Mouse (Mus musculus) lung, adult 18-20 months (tissue): Measurements from ENCODE around the gene Baz2a.
"Not testable (repeated sequence)": the region's sequence is repeated elsewhere in the genome, so short reads cannot be mapped to it uniquely, and the experiment has no call there.

ENCODE experiments used
- DNase-seq, 2 experiments: peaks; one replicate each; pipeline ENCODE4 v3.0.0; 2022; ENCODE audit warnings: mixed read lengths in 2 of 2

Baz2a gene

DNA sequence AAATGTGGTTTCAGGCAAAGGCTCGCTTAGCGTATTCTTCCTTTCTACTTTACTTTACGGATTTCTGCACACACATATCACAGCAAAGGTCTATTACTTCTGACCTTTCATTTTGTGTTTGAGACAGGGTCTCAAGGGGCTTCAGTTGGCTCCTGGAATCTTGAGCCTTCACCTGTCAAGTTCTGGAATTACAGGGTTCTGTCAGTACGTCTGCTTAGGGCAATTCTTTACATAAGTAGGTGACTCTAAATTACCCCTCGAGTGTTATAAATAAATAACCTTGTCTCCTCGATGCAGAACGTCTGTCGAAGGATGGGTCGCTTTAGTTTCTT lies 8.9 kb upstream of the Baz2a start:
- no peak for DNase-seq

DNA sequence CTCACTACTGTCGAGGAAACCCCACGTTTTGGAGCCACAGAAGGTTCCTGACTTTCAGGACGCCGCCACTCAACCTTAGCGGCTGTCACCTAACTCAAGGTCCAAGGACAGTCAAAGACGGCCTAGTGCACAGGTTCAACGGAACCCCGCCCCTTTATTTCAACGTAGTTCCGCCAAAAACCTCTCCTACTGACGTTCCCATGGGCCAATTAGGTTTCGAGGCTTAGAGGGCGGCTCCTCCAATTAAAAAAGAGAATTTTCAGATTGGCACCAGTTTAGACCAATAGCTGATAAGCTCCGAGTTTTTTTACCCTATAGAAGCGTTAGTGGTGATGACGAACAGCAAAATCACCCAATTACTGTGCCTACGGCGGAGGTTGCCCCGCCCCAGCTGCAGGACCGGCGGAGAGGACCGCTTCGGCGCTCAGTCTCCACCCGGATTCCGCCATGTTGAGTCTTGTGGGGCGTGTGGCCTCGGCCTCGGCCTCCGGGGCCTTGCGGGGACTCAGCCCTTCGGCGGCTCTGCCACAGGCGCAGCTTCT lies 8.4 kb upstream of the Baz2a start, which contains the start of gene Atp5b:
Gene Atp5b (plus strand): TSS at position 394 of the 542 bp plus-strand sequence.
- DNase-seq: peak; percentile 98

DNA sequence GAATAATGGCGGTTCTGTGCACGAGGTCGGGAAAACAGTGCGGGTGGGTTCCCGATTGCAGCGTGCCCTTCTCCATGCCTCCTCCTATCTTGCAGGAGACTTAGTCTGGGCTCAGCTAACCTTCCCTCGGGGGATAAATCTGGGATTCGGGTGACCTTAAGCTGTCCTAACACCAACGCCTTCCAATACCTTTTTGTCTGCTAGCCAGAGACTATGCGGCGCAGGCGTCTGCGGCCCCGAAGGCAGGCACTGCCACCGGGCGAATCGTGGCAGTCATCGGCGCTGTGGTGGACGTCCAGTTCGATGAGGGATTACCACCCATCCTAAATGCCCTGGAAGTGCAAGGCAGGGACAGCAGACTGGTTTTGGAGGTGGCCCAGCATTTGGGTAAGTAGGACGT lies 7.7 kb upstream of the Baz2a start:
- DNase-seq: no peak

DNA sequence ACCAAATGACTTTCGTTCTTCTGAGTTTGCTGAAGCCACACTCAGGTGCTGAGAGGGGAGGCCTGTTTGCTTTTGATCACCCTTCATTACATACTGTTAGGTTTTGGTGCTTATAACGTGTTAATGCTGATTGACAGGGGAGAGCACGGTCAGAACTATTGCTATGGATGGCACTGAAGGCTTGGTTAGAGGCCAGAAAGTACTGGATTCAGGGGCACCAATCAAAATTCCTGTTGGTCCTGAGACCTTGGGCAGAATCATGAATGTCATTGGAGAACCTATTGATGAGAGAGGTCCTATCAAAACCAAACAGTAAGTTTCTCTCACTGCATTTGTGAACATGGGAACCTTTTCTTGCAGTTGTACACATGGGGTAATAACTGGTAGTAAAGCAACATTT lies 7.2 kb upstream of the Baz2a start:
- DNase-seq: no peak

DNA sequence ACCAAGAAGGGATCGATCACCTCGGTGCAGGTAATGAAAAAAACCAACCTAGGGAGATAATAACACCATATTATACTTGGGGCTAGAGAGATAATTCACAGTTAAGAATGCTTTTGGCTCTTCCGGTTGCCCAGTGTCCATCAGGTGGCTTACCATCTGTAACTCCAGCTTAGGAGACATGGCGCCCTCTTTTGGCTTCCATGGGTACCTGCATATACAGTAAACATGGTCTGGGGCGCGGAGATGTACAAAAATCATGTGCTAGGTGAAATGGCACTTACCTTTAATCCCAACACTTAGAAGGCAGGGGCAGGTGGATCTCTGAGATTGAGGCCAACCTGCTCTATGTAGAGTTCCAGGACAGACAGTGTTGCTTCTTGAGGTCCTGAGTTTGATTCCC lies 5.0 kb upstream of the Baz2a start:
- peak in 1 of 2 experiments; percentile 25 for DNase-seq

DNA sequence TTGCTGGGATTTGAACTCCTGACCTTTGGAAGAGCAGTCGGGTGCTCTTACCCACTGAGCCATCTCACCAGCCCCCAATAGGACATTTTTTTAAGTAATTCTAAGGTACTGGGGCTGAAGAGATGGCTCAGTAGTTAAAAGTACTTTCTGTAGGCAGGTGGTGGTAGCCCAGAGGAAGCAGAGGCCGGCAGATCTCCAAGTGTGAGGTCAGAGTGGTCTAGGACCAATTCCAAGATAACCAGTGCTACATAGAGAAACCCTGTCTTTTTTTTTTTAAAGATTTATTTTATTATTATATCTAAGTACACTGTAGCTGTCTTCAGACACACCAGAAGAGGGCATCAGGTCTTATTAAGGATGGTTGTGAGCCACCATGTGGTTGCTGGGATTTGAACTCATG lies 4.2 kb upstream of the Baz2a start:
- not testable (repeated sequence) for DNase-seq

DNA sequence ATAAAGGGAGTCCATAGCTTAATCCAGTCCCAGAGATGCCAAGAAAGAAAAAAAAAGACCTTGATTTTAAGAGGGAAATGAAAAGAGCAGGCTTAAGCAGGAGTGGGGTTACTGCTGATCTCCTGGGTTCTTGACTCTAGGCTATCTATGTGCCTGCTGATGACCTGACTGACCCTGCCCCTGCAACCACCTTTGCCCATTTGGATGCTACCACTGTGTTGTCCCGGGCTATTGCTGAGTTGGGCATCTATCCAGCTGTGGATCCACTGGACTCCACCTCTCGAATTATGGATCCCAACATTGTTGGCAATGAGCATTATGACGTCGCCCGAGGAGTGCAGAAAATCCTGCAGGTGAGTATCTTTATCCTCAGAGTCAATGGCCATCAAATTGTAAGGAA lies 3.2 kb upstream of the Baz2a start:
- DNase-seq: no peak

DNA sequence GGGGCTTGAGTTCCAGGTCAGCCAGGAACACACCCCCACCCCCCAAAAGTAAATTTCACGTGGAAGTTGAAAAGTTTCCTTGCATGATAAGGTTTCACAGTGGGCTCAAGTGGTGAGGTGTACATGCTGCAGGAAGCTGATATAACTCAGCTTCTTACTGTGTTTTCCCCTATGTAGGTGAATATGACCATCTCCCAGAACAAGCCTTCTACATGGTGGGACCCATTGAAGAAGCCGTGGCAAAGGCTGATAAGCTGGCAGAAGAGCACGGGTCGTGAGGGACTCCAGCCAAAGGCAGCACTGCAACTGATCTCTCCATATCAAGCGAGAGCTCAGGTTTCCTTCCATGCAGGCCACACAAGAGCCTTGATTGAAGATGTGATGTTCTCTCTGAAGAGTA lies 1.5 kb upstream of the Baz2a start:
- DNase-seq: no peak

DNA sequence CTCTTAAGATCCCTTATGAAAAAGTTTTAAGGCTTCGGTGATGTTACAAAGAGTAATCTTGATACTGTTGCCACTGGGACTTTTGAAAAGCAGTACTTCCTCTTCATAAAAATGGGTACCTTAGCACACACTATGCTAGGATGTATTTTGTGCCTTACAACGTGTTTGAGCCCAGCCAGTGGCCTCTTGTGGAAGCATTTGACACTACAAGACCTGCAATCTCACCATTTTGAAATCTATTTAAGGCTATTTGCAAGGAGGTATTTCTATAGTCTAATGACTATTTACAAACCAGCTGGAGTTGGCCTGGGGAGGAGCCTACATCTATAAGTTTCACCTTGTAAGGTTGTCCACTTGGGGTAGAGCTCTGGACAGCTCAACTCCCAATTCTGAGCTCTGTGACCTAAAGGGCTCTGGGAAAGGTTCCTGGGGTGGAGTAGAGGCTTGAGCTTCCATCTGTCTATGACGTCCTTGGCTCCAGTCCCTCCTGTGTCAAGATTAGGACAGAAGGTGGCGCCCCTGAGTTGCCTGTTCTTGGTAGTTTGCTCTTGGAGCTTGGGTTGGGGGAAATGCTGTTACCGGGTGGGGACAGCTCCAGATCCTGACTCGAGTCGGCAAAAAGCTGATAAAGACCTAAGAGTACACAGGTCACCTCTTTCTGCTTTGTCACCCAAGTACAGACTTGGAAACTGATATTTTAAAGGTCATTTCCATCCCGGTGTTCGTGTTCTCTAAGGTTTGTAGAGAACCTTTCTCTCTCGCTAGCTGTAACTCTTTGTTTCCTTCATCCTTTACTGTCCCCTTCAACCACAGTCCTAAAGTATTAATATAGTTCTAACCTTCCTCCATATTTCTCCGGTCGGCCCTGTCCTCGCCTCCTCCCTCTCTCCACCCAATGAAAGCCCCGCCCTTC lies 470 bp upstream of the Baz2a start:
- DNase-seq: peak; percentile 89 to 93

DNA sequence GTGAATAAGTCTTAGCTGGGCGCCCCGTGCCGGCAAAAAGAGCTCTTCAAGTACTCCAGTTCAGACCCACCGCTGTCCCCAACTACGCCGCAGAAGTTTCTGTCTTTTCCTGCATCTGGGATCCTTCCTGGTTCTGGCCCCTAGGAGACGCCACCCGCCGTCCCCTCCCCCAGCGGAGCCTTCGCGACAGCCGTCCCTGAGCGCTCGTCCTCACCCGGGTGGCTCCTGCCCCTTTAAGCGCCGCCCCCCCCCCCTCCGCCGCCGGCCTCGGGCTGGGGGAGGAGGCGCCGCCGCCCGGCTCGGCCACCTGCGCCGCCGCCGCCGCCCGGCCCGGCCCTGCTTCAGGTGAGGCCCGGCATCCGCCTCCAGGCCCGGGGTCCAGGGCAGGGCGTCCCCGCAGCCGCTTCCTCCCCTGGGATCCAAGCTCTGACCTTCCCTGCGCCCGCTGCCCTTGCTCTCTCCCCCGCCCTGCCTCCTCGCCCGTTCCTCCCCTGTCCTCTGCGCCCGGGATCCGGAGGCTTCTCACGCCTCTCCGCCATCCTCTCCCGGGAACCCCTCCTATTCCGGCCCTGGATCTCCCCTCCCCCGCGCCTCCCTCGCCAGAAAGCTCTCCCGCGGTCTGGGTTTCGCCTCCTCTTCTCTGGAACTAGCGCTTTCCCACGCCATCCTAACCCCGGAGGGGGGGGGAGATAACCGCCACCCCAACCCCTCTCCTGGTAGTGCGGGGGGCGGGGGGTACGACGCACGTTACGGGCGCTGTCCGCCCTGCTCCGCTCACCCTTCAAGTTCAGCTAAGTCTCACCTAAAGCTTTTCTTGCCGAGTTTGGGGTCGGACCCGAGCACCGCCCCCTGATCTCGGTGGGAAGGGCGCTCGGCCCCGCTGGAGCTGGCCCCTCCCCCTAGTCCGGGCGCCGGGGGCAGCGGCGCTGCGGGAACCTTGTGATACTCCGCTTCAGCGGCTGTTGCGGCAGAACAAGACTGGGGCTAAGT lies 1.4 kb downstream of the Baz2a start:
- DNase-seq: peak; percentile 87 to 91

DNA sequence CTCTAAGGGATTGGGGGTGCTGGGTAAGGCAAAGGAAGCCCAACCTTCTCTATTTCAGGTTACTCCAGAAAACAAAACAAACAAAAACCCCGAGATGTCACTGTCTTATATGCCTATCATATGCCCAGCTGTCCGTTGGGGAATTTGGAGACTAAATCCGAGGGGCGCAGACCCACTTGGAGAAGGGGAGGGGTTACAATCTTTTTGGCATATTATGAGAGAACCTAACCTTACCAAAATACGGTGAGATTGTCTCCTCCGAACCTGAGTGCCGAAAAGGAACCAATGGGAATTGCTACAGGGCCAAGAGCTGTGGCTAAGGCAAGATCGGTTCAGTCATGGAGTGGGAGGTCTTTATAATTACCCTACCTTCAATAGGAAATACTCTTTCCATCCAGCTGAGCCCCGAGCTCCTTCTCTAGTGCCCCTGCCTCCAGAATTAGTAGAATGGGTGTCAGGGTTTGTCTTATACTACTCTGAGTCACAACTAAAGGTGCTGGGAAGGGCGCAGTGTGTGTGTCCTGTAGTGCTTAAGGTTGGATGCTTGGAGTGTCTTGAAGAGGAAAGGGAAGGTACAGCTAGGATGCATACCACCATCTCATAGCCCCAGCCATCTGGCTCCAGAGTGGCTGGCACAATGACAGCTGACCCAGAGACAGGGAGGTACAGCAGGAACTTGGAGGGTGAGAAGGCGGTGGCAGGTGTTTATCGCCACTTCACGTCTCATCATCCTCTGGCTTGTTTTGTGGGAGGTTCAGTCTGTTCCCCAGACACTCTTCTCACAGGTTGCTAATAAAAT lies 2.3 kb downstream of the Baz2a start:
- peak; percentile 27 to 37 for DNase-seq

DNA sequence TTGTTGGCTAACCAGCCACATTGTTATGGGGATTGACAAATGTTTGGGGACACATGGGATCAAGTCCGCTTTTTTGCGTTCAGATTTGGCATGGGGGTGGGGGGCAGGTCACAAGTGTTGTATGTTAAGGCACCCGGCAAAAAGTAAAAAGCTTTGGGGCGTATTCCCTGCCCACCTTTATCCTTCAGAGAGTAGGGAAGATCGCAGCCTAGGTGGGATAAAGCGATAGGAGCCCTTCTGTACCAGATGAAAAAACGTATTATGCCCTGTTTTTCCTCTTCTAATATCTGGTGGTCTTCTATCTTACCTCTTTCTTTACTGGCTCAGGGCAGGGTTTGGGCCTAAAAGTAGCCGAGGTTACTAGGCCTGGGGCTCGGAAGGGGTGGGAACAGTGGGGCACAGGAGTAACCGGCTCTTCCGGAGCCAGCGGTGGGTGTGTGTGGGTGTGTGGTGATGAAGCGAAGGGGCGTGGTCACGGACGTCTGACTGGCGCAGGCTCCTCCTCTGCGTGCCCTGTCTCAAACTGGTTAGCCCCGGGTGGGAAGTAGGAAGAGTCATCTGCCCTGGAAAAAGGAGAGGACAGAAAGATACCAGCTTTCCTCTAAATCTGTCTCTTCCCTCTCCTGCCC lies 3.1 kb downstream of the Baz2a start:
- DNase-seq: peak; percentile 95 to 96

DNA sequence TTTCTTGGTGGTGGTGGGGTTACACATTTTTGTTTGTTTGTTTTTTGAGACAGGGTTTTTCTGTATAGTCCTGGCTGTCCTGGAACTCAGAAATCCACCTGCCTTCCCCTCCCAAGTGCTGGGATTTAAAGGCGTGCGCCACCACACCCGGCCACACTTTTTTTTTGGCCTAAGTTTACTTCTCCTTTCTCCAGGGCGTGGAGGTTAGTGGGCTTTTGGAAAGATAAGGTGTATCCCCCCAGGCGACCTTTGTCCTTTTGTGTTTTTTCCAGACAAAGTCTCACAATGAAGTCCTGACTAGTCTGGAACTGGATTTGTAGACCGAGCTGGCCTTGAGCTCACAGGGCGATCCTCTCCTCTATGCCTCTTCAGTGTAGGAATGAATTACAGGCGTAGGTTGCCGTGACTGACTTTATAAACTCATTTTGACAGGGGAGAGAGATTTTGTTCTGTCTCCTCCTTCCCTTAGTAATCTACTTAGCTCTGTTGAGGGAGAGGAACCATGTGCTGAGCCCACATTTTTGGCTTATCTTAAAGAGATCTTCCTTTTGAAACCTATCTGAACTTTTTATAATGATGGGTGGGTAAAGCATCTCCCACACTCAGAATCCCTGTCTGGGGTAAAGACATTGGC lies 3.7 kb downstream of the Baz2a start:
- DNase-seq: no peak

DNA sequence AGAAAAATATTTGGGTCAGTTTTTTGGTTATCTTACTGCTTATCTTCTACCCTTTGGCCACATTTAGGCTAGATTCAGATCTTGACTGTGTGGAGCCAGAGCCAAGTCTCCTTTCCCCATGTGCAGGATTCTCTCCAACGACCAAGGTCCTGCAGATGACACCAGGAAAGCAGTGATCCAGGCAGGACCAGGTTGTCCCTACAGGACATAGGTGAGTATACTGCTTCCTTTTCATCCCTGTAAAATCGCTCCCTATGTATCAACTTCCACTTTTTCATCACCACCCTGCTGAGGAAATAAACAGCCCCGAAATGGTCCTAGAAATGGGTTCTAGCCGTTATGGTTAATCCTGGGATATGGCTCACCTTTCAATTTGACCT lies 4.9 kb downstream of the Baz2a start:
- DNase-seq: no peak

DNA sequence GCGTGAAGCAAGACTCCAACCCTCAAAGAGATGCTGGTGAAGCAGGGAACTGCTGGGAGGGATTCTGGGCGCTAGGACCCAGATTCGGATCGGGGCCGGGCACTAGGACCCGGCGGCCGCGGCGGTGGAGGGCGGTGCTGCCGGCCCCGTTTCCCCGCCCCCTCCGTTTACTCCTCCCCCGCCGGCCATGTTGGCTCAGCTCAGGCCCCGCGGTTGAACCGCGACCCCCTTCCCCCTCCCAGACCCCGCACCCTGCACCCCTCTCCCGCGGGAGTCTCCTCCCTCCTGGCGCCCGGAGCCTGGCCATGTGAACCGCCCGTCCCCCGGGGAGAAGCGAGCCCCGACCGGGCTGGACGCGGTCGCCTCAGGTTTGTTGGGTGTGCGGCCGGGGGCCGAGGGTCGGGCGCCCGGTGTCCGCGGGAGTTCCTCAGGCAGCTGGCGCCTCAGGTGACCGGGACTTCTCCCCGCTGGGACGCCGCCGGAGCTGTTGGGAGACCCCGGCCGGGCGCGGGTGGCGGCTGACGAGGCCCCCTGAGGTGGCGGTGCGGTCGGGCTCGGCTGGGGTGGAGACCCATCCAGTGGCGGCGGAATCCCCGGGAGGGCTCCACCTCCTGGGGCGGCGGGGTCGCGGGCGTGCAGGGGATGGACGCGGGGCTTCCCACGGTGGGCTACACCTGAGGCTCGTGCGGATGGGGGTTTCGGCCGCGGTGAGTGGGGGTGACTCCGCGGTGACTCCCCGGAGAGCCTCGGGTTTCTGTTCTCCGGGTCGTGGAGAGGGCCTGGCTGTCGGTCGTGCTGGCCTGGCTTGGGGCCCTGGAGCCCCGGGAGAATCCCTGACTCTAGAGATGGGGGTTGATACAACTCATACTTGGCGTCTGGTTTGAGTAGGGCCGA lies 5.6 kb downstream of the Baz2a start:
- peak; percentile 68 to 77 for DNase-seq

DNA sequence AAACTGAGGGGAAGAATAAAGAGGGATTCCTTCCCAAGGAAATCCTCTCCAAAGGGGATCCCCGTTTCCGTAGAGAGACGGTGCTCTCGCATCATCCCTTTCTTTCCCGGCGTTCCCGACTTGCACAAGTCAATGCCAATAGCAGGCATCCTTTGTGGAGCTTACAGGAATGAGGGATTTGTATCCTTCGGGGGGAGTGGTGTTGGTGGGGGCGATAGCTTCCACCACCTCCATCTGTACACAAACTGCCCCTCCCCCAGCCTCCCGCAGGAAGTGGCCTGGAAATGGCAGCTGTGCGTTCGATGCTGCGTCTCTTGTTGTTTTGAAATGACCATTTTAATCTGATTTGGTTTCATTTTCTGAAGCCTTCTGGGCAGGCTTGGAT lies 6.2 kb downstream of the Baz2a start:
- peak; percentile 63 to 68 for DNase-seq

DNA sequence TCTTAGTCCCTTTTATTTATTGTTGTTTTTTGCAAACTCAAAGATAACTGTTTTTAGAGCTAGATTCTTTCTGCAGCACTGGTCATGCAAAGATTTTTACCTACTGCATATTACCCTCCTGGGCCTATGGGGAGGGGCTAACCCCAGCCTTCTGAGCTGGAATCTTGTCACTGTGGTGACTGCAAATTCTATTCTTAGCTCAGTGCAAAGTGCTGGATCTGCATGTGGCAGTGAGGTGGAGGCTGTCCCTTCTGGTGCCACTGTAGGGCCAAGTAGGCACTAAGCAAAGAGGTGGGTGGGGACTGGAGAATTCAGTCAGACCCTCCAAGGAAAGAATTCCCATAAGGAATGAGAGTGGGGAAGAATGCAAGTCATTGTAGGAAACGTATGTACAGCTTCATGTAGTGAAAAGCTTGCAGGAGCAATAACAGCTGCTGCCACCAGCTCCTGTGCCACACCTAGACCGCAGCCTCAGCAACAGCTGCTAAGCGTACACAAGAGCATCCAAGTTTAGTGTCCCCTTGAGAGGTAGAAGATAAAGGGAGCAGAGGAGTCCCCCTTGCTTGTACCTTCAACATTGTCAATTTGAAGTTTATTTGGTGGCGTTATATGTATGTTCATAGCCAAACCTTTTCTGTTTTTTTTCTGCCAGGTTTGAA lies 18.9 kb downstream of the Baz2a start:
- no peak for DNase-seq

DNA sequence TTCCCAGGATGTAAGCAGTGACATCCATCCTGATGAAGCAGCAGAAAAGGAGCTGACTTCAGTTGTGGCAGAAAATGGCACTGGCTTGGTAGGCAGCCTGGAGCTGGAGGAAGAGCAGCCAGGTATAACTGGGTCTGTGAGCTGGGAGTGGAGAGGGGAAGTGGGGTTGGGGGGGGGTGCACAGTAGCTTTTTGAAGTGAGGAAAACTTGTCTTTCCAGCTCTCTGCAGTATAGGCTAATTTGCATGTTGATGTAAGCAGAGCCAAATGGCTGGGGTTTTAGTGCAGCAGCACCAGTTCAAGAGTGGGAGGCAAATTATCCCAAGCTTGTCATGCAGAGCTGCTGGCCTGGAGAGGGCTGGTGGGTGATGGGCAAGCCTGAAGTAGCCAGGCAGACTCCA lies 19.9 kb downstream of the Baz2a start:
- DNase-seq: no peak

DNA sequence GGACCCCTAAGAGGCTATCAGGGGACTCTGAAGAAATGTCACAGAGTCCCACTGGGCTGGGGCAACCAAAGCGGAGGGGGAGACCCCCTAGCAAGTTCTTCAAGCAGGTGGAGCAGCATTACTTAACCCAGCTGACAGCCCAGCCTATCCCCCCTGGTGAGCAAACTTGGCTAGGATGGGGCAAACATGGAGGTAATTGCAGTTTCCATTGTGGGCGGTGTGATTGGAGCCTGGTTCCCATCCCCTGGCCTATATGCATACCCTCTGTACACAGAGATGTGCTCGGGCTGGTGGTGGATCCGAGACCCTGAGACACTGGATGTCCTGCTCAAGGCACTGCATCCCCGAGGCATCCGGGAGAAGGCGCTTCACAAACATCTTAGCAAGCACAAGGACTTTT lies 32.5 kb downstream of the Baz2a start:
- no peak for DNase-seq

DNA sequence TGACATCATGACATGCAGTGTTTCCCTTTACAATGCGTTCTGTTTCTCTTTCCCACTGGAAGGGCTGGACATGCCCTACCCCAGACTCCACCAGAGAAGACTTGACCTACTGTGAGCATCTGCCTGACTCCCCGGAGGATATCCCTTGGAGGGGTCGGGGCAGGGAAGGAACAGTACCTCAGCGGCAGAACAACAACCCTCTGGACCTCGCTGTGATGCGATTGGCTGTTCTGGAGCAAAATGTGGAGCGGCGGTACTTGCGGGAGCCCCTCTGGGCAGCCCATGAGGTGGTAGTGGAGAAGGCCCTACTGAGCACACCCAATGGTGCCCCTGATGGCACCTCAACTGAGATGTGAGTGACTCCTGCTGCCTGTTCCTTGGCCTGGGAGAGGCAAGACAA lies 33.5 kb downstream of the Baz2a start:
- no peak for DNase-seq
